Mouse (Mus musculus) Patski (cell line): Measurements from ENCODE around the gene Pxmp2. TPM values are rescaled to one million over a fixed set of nuclear protein-coding genes. Genes with fewer than 3 reads are reported as not detected.

Source experiments
- ATAC-seq: fragments of 100-300 bp; one replicate; pipeline ENCODE4 v1.8.0; 2021
- CTCF ChIA-PET: fragments of 350-600 bp; sonication (Branson Sonifier 250); formaldehyde crosslinking; loops from one replicate; lab custom pipeline; 2022; ENCODE audit warnings: inconsistent platforms; lab: Charles Lee
- POLR2A ChIA-PET: fragments of 350-600 bp; sonication (Branson Sonifier 250); formaldehyde crosslinking; loops from one replicate; lab custom pipeline; 2022; ENCODE audit warnings: antibody characterized with exemption, inconsistent platforms; lab: Charles Lee
- DNase-seq: peaks from one replicate; pipeline ENCODE4 v3.0.0-alpha.2; 2011; ENCODE audit warnings: low read depth, low spot score
- H3K27me3 ChIP-seq: fragments of 371-371 bp; one replicate; pipeline ENCODE4 v1.5.1; 2021
- CTCF ChIP-seq: fragments of 100-300 bp; IDR thresholded peaks from one replicate; pipeline ENCODE4 v1.5.1; 2021
- in situ Hi-C: fragments of 300-500 bp; cut with MboI; formaldehyde crosslinking; loops from 3 replicates; pipeline ENCODE4 v1.11.1; 2018; ENCODE audit warnings: low pct_unique_long_range_greater_than_20kb, mixed read lengths
- polyA plus RNA-seq: library from polyadenylated mRNA; unstranded; gene quantifications from one replicate; pipeline ENCODE4 v1.2.3, GENCODE M21; 2021

Pxmp2 gene
- polyA plus RNA-seq, 1 experiment from 2014 or later: 8.2 TPM

DNA sequence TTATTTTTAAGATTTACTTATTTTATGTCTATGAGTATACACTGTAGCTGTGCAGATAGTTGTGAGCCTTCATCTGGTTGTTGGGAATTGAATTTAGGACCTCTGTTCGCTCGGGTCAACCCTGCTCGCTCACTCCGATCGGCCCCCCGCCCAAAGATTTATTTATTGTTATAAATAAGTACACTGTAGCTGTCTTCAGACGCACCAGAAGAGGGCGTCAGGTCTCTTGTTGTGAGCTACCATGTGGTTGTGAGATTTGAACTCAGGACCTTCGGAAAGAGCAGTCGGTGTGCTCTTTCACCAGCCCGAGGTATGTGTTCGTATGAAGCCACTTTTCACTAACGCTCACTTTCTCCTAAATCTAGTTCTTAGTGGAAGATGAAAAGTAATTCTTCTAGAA, 54.3 kb downstream of the Pxmp2 start:
- ChIA-PET CTCF (no interaction called here), POLR2A (interaction anchor here (1.0 to 1.4 kb wide), 2 partner anchors 13 to 37 kb away, joined by 3 to 4 read pairs; no protein-coding TSS in a partner anchor)
- no peaks in the 10 kb centered on the region for H3K27me3 ChIP-seq
- DNase-seq (no peak), ATAC-seq (no peak)
- in situ Hi-C loops: no loop called here
- TF ChIP-seq CTCF: peak; percentile 74

GRCm38 (mm10) chr5:110230780-110231461, 55.1 kb downstream of the Pxmp2 start, which contains the start of gene Ankle2:
Ankle2 (plus strand) TSS chr5:110231004.
- DNase-seq (peak; percentile 77), ATAC-seq (peak; percentile 95)
- ChIA-PET CTCF (interaction anchor here (1.5 to 1.7 kb wide), 2 partner anchors 10 to 14 kb away, joined by 9 read pairs; no protein-coding TSS in a partner anchor), POLR2A (interaction anchor here (0.8 to 1.4 kb wide), 3 partner anchors 12 to 38 kb away, joined by 3 to 4 read pairs (median 4); no protein-coding TSS in a partner anchor)
- no peak for TF ChIP-seq CTCF
- H3K27me3 ChIP-seq: no peaks in the 10 kb centered on the region
- in situ Hi-C loops: no loop called here

DNA sequence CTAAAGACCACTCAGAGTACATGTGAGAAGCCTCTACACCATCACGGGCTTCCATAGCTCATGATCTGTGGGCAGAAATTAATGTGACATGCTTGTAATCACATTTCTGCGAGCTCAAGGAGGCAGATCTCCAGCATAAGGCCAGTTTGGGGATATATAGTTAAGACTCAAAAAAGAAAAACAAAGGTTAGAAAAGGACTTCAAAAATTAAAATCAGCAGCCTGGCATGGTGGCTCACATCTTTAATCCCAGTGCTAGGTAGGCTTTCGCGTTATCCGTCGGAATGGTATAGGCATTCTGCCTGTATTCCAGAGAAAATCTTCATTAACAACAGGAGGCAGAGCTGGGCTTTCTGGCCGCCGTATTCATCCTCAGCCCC, 55.6 kb downstream of the Pxmp2 start:
- no peaks in the 10 kb centered on the region for H3K27me3 ChIP-seq
- CTCF ChIA-PET: interaction anchor here (0.9 to 1.7 kb wide), 3 partner anchors 9 to 26 kb away, joined by 3 to 9 read pairs (median 9); no protein-coding TSS in a partner anchor
- no peak for TF ChIP-seq CTCF
- in situ Hi-C loops: no loop called here
- POLR2A ChIA-PET: interaction anchor here (0.8 kb wide), 1 partner anchor 12 kb away, joined by 4 read pairs; no protein-coding TSS in a partner anchor
- ATAC-seq (no peak), DNase-seq (no peak)

DNA sequence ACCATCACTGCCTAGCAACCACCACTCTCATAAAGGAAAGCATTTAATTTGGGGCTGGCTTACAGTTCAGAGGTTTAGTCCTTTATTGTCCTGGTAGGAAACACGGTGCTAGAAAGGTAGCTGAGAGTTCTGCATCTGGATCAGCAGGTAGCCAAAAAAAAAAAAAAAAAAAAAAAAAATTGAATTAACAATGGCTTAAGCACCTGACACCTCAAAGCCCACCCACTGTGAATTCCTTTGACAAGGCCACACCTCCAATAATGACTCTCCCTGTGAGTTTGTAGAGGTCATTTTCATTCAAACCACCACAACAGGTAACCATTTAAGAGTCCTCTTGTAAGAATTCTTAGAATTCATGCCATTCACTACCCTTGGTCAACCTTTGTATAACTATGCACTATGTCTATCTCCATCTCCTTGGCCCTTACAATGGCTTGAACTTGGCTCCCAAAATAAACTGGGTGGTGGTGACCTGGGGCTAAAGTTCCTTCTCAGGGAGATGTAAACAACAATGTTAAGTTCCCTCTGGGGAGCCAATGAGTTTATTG, 58.6 kb downstream of the Pxmp2 start:
- in situ Hi-C loops: no loop called here
- DNase-seq (no peak), ATAC-seq (no peak)
- no peaks in the 10 kb centered on the region for H3K27me3 ChIP-seq
- CTCF ChIA-PET: no interaction called here
- POLR2A ChIA-PET: no interaction called here
- no peak for TF ChIP-seq CTCF

- no peaks in the 10 kb centered on the region for H3K27me3 ChIP-seq
- TF ChIP-seq CTCF: no peak
- ChIA-PET POLR2A (no interaction called here), CTCF (interaction anchor here (1.4 kb wide), 1 partner anchor 11 kb away, joined by 4 read pairs; no protein-coding TSS in a partner anchor)
- ATAC-seq (no peak), DNase-seq (no peak)
- in situ Hi-C loops: no loop called here
Observed at GRCm38 (mm10) chr5:110225056-110225455, 60.9 kb downstream of the Pxmp2 start.

Other genes with a start within 250 kb of the Pxmp2 start
- gene Gm17655, start 213.7 kb downstream of the Pxmp2 start, polyA plus RNA-seq: 8.2 TPM
- 0.64 TPM for gene Gm35315, start 191.8 kb downstream of the Pxmp2 start, polyA plus RNA-seq
- 1.6 TPM for gene Plcxd1, start 186.2 kb downstream of the Pxmp2 start, polyA plus RNA-seq
- 56.8 TPM for gene Gtpbp6, start 178.0 kb downstream of the Pxmp2 start, polyA plus RNA-seq
- gene Zfp605, start 176.1 kb downstream of the Pxmp2 start, polyA plus RNA-seq: 12.6 TPM
- gene Chfr, start 150.3 kb downstream of the Pxmp2 start, polyA plus RNA-seq: 43.4 TPM
- gene Golga3, start 109.5 kb downstream of the Pxmp2 start, polyA plus RNA-seq: 33.5 TPM
- gene Ankle2, start 55.2 kb downstream of the Pxmp2 start, polyA plus RNA-seq: 40.2 TPM
- 65.6 TPM for gene Pgam5, start 16.3 kb downstream of the Pxmp2 start, polyA plus RNA-seq
- 20.3 TPM for gene Pole, start 120 bp upstream of the Pxmp2 start, polyA plus RNA-seq
- 0.23 TPM for gene P2rx2, start 57.0 kb upstream of the Pxmp2 start, polyA plus RNA-seq
- not detected for gene Lrcol1, start 58.5 kb upstream of the Pxmp2 start, polyA plus RNA-seq
- 33.6 TPM for gene Fbrsl1, start 162.3 kb upstream of the Pxmp2 start, polyA plus RNA-seq